Mouse (Mus musculus) neural tube, embryonic 12.5 days (tissue): Measurements from ENCODE around the gene Pdzk1ip1. TPM values are rescaled to one million over a fixed set of nuclear protein-coding genes. Genes with fewer than 3 reads are reported as not detected.

Source experiments
- ATAC-seq: fragments of 200-750 bp; cut with Nextera tagmentation; 2 replicates; pipeline ENCODE4 v1.8.0; 2017; ENCODE audit warnings: low read depth, mild to moderate bottlenecking, moderate TSS enrichment, moderate library complexity; ENCODE audit not compliant: low FRiP score
- H3K27ac ChIP-seq: fragments of 300-500 bp; sonication (generic); 2 replicates; pipeline ENCODE4 v1.5.1; 2016
- H3K27me3 ChIP-seq: fragments of 300-500 bp; sonication (generic); replicated peaks from 2 replicates; pipeline ENCODE4 v1.6.1; 2016; ENCODE audit warnings: mild to moderate bottlenecking
- H3K36me3 ChIP-seq: fragments of 300-500 bp; sonication (generic); 2 replicates; pipeline ENCODE4 v1.6.1; 2016; ENCODE audit warnings: mild to moderate bottlenecking
- H3K4me1 ChIP-seq: fragments of 300-500 bp; sonication (generic); 2 replicates; pipeline ENCODE4 v1.6.1; 2016
- H3K4me2 ChIP-seq: fragments of 300-500 bp; sonication (generic); replicated peaks from 2 replicates; pipeline ENCODE4 v1.6.1; 2016; ENCODE audit warnings: mild to moderate bottlenecking
- H3K4me3 ChIP-seq: fragments of 300-500 bp; sonication (generic); 2 replicates; pipeline ENCODE4 v1.5.1; 2016
- H3K9ac ChIP-seq: fragments of 300-500 bp; sonication (generic); 2 replicates; pipeline ENCODE4 v1.6.1; 2016; ENCODE audit warnings: mild to moderate bottlenecking
- H3K9me3 ChIP-seq: fragments of 300-500 bp; sonication (generic); 2 replicates; pipeline ENCODE4 v1.6.1; 2016; ENCODE audit warnings: mild to moderate bottlenecking
- WGBS: fragments of 180-500 bp; shearing (Covaris S2); methylation state at CpG from one replicate; pipeline ENCODE4 v1.1.7; 2016; 5-methylcytosine and 5-hydroxymethylcytosine counted together
- polyA plus RNA-seq: library from polyadenylated mRNA; unstranded; fragments of >200 nt; fragmentation: Nextera tagmentation; extraction: Ambion mirVana; gene quantifications from 2 replicates; pipeline ENCODE4 v1.2.1, GENCODE M21; 2016

The Pdzk1ip1 gene
- polyA plus RNA-seq, 1 experiment from 2014 or later: 8.0 TPM

- H3K27ac ChIP-seq: no peak overlapping the region
- 0 out of 2 replicates have a peak overlapping the region, but pooled peaks have one; percentile 10 for H3K4me2 ChIP-seq
- no peaks in the 10 kb centered on the region for H3K36me3 ChIP-seq
- no peak for ATAC-seq
- H3K4me3 ChIP-seq: peak overlapping the region; percentile 5; the same call in 1 of the 2 replicates
- peaks cover 19% of the 10 kb centered on the region for H3K4me1 ChIP-seq
- H3K27me3 ChIP-seq: peaks cover 94% of the 10 kb centered on the region
- no peak overlapping the region for H3K9ac ChIP-seq
- 1% methylated on average over 20 of the region's 20 CpGs for WGBS
- H3K9me3 ChIP-seq: no peaks in the 10 kb centered on the region
Measured at GRCm38 (mm10) chr4:115058317-115058761, 30.2 kb upstream of the Pdzk1ip1 start.

GRCm38 (mm10) chr4:115058871-115059590 is 29.5 kb upstream of the Pdzk1ip1 start:
- under 1% methylated on average over 23 of the region's 23 CpGs for WGBS
- peak overlapping the region; percentile 23; the same call in 1 of the 2 replicates for H3K4me3 ChIP-seq
- H3K9me3 ChIP-seq: no peaks in the 10 kb centered on the region
- H3K36me3 ChIP-seq: no peaks in the 10 kb centered on the region
- peaks cover 25% of the 10 kb centered on the region for H3K4me1 ChIP-seq
- 0 out of 2 replicates have a peak overlapping the region, but pooled peaks have one; percentile 10 for H3K4me2 ChIP-seq
- H3K27ac ChIP-seq: no peak overlapping the region
- H3K9ac ChIP-seq: peak overlapping the region; percentile 22; the same call in 1 of the 2 replicates
- peaks cover 94% of the 10 kb centered on the region for H3K27me3 ChIP-seq
- ATAC-seq: no peak

GRCm38 (mm10) chr4:115059871-115060270 is 28.6 kb upstream of the Pdzk1ip1 start:
- H3K9ac ChIP-seq: no peak overlapping the region
- ATAC-seq: no peak
- no peak overlapping the region for H3K4me2 ChIP-seq
- no peak overlapping the region for H3K27ac ChIP-seq
- WGBS: 3% methylated on average over 12 of the region's 12 CpGs
- H3K9me3 ChIP-seq: no peaks in the 10 kb centered on the region
- H3K4me1 ChIP-seq: peaks cover 25% of the 10 kb centered on the region
- H3K27me3 ChIP-seq: peaks cover 94% of the 10 kb centered on the region
- peak overlapping the region; percentile 11; the same call in 1 of the 2 replicates for H3K4me3 ChIP-seq
- no peaks in the 10 kb centered on the region for H3K36me3 ChIP-seq

DNA sequence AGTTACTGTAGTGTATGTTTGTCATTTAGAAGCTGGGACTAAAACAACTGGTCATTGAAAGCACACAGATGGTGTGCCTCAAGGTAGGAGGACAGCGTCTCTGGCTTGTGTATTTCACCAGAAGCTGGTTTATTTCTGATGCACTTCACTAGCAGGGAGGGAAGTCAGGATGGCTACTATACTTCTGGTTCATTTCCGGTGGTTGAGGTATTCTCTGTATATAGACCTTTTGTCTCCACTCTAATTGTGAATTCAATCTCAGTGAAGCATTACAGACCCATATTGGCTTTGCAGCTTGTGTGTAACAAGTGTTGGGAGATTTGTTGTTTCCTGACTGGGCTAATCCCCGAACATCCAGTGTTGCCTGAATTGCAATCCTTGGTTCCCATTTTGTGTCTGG is 27.8 kb upstream of the Pdzk1ip1 start:
- Histone ChIP-seq H3K4me2 (0 out of 2 replicates have a peak overlapping the region, but pooled peaks have one; percentile 0), H3K36me3 (no peaks in the 10 kb centered on the region), H3K4me1 (peaks cover 25% of the 10 kb centered on the region), H3K9me3 (no peaks in the 10 kb centered on the region), H3K27me3 (peaks cover 92% of the 10 kb centered on the region), H3K27ac (no peak overlapping the region), H3K4me3 (no peak overlapping the region), H3K9ac (no peak overlapping the region)
- WGBS: 10% methylated on average over 3 of the region's 3 CpGs
- no peak for ATAC-seq

DNA sequence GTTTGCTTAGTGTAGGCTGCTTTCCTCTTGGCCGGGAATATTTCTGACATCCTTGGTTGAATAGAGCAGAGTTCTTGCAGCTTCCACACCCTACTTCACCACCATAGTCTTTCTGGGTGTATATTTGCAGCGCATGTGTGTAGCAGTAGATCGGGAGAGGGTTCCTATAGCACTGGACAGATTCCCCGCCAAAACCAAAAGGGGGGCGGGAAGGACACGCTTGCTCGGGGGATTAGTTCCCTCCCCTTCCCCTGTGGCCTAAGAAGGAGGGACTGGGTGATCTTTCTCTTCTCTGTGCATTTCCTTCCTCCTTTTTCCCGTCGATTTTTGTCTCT is 26.0 kb upstream of the Pdzk1ip1 start:
- Histone ChIP-seq H3K4me3 (peak overlapping the region; percentile 48), H3K4me1 (peaks cover 13% of the 10 kb centered on the region), H3K36me3 (no peaks in the 10 kb centered on the region), H3K27ac (no peak overlapping the region), H3K9ac (no peak overlapping the region; the same call in 1 of the 2 replicates), H3K4me2 (peak overlapping the region; percentile 95), H3K27me3 (peaks cover 89% of the 10 kb centered on the region), H3K9me3 (no peaks in the 10 kb centered on the region)
- WGBS: under 1% methylated on average over 9 of the region's 9 CpGs
- ATAC-seq: no peak

GRCm38 (mm10) chr4:115062875-115063517 is 25.5 kb upstream of the Pdzk1ip1 start:
- no peaks in the 10 kb centered on the region for H3K9me3 ChIP-seq
- H3K4me3 ChIP-seq: peak overlapping the region; percentile 48
- no peaks in the 10 kb centered on the region for H3K36me3 ChIP-seq
- peaks cover 13% of the 10 kb centered on the region for H3K4me1 ChIP-seq
- H3K27me3 ChIP-seq: peaks cover 88% of the 10 kb centered on the region
- H3K9ac ChIP-seq: peak overlapping the region; percentile 56
- WGBS: under 1% methylated on average over 57 of the region's 58 CpGs
- no peak overlapping the region for H3K27ac ChIP-seq
- peak overlapping the region; percentile 95 for H3K4me2 ChIP-seq
- peak; percentile 84 for ATAC-seq

GRCm38 (mm10) chr4:115063518-115064239 is 24.8 kb upstream of the Pdzk1ip1 start:
- no peaks in the 10 kb centered on the region for H3K36me3 ChIP-seq
- 1% methylated on average over 31 of the region's 31 CpGs for WGBS
- H3K4me2 ChIP-seq: peak overlapping the region; percentile 95
- peak overlapping the region; percentile 48 for H3K4me3 ChIP-seq
- peak overlapping the region; percentile 56 for H3K9ac ChIP-seq
- H3K4me1 ChIP-seq: peaks cover 13% of the 10 kb centered on the region
- H3K27ac ChIP-seq: no peak overlapping the region
- peaks cover 92% of the 10 kb centered on the region for H3K27me3 ChIP-seq
- ATAC-seq: peak; percentile 25; the same call in 1 of the 2 replicates
- no peaks in the 10 kb centered on the region for H3K9me3 ChIP-seq

- H3K4me3 ChIP-seq: no peak overlapping the region
- H3K36me3 ChIP-seq: no peaks in the 10 kb centered on the region
- no peak overlapping the region for H3K9ac ChIP-seq
- WGBS: 41% methylated on average over 1 of the region's 1 CpGs
- H3K4me1 ChIP-seq: no peaks in the 10 kb centered on the region
- no peak overlapping the region for H3K4me2 ChIP-seq
- ATAC-seq: no peak
- peaks cover 34% of the 10 kb centered on the region for H3K27me3 ChIP-seq
- H3K27ac ChIP-seq: no peak overlapping the region
- no peaks in the 10 kb centered on the region for H3K9me3 ChIP-seq
Measured at GRCm38 (mm10) chr4:115071668-115072067, 16.8 kb upstream of the Pdzk1ip1 start.

- Histone ChIP-seq H3K4me2 (no peak overlapping the region), H3K27me3 (peaks cover 10% of the 10 kb centered on the region), H3K9ac (no peak overlapping the region), H3K4me1 (peaks cover 16% of the 10 kb centered on the region), H3K4me3 (no peak overlapping the region), H3K9me3 (no peaks in the 10 kb centered on the region), H3K27ac (no peak overlapping the region), H3K36me3 (no peaks in the 10 kb centered on the region)
- 95% methylated on average over 1 of the region's 1 CpGs for WGBS
- no peak for ATAC-seq
Measured at GRCm38 (mm10) chr4:115074789-115075188, 13.7 kb upstream of the Pdzk1ip1 start.

- H3K36me3 ChIP-seq: no peaks in the 10 kb centered on the region
- peaks cover 6% of the 10 kb centered on the region for H3K27me3 ChIP-seq
- H3K4me2 ChIP-seq: no peak overlapping the region
- H3K9me3 ChIP-seq: no peaks in the 10 kb centered on the region
- no peak overlapping the region for H3K27ac ChIP-seq
- WGBS: 44% methylated on average over 3 of the region's 3 CpGs
- no peak for ATAC-seq
- H3K4me1 ChIP-seq: peaks cover 21% of the 10 kb centered on the region
- no peak overlapping the region for H3K9ac ChIP-seq
- H3K4me3 ChIP-seq: no peak overlapping the region
Measured at GRCm38 (mm10) chr4:115075204-115075915, 13.1 kb upstream of the Pdzk1ip1 start.

DNA sequence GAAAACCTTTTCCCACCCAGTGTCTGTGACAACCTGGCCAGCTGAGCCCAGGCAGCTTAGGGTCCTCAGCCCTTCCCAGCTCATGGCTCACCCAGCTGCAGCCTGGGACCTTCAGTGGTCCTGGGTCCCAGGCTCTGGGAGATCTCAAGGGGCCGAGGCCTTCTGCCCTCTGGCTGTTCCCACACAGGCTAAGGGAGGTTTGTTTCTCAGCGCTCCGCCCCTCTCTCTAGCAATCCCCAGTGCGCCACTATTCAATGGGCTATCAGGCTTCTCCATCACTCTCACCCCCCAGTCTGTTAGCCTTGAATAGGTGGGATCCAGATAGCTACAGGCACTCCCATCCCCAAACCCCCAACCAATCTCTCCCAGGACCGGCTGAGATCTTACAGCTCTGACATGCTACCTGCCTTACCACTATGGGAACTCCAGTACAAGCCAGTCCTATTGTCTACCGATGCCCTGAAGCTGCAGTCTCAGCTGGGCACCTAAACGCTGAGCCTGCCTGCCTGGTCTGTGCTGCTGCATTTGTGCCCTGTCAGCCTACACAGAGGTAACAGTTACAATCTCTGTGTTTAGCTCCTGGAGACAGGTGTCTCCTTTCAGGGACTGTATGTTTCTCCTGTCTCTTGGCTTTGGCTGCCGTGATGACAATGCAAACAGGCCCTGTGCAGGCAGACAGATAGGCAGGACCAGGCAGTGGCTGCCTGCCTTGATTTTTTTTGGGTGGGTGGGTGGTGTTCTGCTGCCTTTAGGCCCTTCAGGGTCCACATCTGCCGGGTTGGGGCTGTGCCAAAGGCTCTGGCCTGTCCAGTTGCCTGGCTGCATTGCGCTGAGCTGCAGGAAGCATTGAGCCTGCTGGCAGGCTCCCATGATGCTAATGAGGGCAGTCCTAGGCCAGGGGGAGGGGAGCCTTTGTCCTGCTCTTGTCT is 9.4 kb upstream of the Pdzk1ip1 start:
- Histone ChIP-seq H3K36me3 (no peaks in the 10 kb centered on the region), H3K4me3 (no peak overlapping the region), H3K4me1 (peaks cover 21% of the 10 kb centered on the region), H3K4me2 (peak overlapping the region; percentile 10), H3K27me3 (peaks cover 4% of the 10 kb centered on the region; the same call in 1 of the 2 replicates), H3K27ac (0 out of 2 replicates have a peak overlapping the region, but pooled peaks have one; percentile 2), H3K9me3 (no peaks in the 10 kb centered on the region), H3K9ac (0 out of 2 replicates have a peak overlapping the region, but pooled peaks have one; percentile 26)
- WGBS: 12% methylated on average over 10 of the region's 10 CpGs
- ATAC-seq: peak; percentile 90
